Mouse (Mus musculus) heart, postnatal 0 days (tissue): ENCODE measurements around the gene Gstm5. TPM values are rescaled to one million over a fixed set of nuclear protein-coding genes. Genes with fewer than 3 reads are reported as not detected.
A peak's percentile ranks its signal among the peaks of the same experiment; 100 is the strongest.
"Not testable (repeated sequence)": the region's sequence is repeated elsewhere in the genome, so short reads cannot be mapped to it uniquely, and the experiment has no call there.

Source experiments
- ATAC-seq: fragments of 200-750 bp; cut with Nextera tagmentation; 2 replicates; pipeline ENCODE4 v1.8.0; 2017; ENCODE audit warnings: low read depth, moderate number of reproducible peaks, moderate library complexity; ENCODE audit not compliant: insufficient read depth
- DNase-seq: peaks from one replicate; pipeline ENCODE4 v3.0.0-alpha.2; 2016; ENCODE audit warnings: low spot score
- H3K27ac ChIP-seq: fragments of 300-500 bp; sonication (generic); 2 replicates; pipeline ENCODE4 v1.5.1; 2014; ENCODE audit warnings: low read depth, mild to moderate bottlenecking
- H3K27me3 ChIP-seq: fragments of 300-500 bp; sonication (generic); 2 replicates; pipeline ENCODE4 v1.6.1; 2014; ENCODE audit warnings: low read length, mixed read lengths; ENCODE audit not compliant: control insufficient read depth, insufficient read depth
- H3K36me3 ChIP-seq: fragments of 300-500 bp; sonication (generic); replicated peaks from 2 replicates; pipeline ENCODE4 v1.6.1; 2014; ENCODE audit warnings: low read length, mixed read lengths; ENCODE audit not compliant: control insufficient read depth, insufficient read depth
- H3K4me1 ChIP-seq: fragments of 300-500 bp; sonication (generic); 2 replicates; pipeline ENCODE4 v1.6.1; 2014; ENCODE audit warnings: antibody characterized with exemption; ENCODE audit not compliant: control insufficient read depth, insufficient read depth
- H3K4me2 ChIP-seq: fragments of 300-500 bp; sonication (generic); 2 replicates; pipeline ENCODE4 v1.6.1; 2014; ENCODE audit warnings: low read depth, mild to moderate bottlenecking, low read length, moderate library complexity
- H3K4me3 ChIP-seq: fragments of 300-500 bp; sonication (generic); 2 replicates; pipeline ENCODE4 v1.5.1; 2014; ENCODE audit warnings: low read depth, low read length
- H3K9ac ChIP-seq: fragments of 300-500 bp; sonication (generic); replicated peaks from 2 replicates; pipeline ENCODE4 v1.6.1; 2014; ENCODE audit warnings: low read depth, low read length, mixed read lengths
- H3K9me3 ChIP-seq: fragments of 300-500 bp; sonication (generic); replicated peaks from 2 replicates; pipeline ENCODE4 v1.6.1; 2016; ENCODE audit warnings: low read length; ENCODE audit not compliant: control insufficient read depth
- CTCF ChIP-seq: IDR thresholded peaks from 2 replicates; pipeline ENCODE4 v1.5.1; 2016; ENCODE audit warnings: antibody characterized with exemption, control low read depth, low read depth
- EP300 ChIP-seq: IDR thresholded peaks from 2 replicates; pipeline ENCODE4 v1.6.1; 2016; ENCODE audit warnings: antibody characterized with exemption, low read depth
- WGBS: fragments of 180-500 bp; shearing (Covaris S2); extraction: QIAGEN DNeasy Blood & Tissue Kit; methylation state at CpG from one replicate; pipeline ENCODE4 v1.1.7; 2014; 5-methylcytosine and 5-hydroxymethylcytosine counted together
- polyA plus RNA-seq: library from polyadenylated mRNA; unstranded; fragments of >200 nt; fragmentation: Nextera tagmentation; extraction: Ambion mirVana; gene quantifications from 2 replicates; pipeline ENCODE4 v1.2.1, GENCODE M21; 2015
- total RNA-seq: library from RNA; depleted of rRNA; stranded (reverse); fragments of >200 nt; gene quantifications from 2 replicates; pipeline ENCODE4 v1.2.3, GENCODE M21; 2014; ENCODE audit warnings: low replicate concordance

Gstm5 gene
- total and polyA plus RNA-seq, 2 experiments from 2014 or later = 98.4 to 138 TPM

DNA sequence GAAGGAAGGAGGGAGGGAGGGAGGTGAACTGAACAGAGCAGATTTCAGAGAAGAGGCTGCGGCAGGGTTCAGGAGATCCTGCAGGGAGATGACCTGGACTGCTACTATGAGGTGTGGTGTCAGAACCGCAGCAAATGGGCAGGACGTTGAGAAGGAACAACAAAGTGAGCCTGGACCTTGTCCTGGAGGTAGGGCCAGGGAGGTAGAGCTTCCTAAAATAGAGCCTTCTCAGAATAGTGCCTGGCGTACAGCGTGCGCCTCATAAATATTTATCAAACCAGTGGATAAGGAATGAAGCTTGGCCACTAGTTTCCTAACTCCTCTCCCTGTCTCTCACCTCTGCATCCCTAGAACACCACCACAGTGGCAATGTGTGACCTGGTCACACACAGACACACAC, 38.0 kb upstream of the Gstm5 start:
- Histone ChIP-seq H3K4me2 (no peak overlapping the region), H3K4me3 (no peak overlapping the region), H3K9ac (no peak overlapping the region), H3K36me3 (no peaks in the 10 kb centered on the region), H3K27ac (no peak overlapping the region), H3K4me1 (peaks cover 6% of the 10 kb centered on the region), H3K27me3 (0 out of 2 replicates have a peak, but pooled peaks cover 3% of the 10 kb centered on the region), H3K9me3 (no peaks in the 10 kb centered on the region)
- ATAC-seq (no peak), DNase-seq (no peak)
- WGBS = 27% methylated on average over 6 of the region's 6 CpGs
- no peak for TF ChIP-seq CTCF
- TF ChIP-seq EP300 = no peak

DNA sequence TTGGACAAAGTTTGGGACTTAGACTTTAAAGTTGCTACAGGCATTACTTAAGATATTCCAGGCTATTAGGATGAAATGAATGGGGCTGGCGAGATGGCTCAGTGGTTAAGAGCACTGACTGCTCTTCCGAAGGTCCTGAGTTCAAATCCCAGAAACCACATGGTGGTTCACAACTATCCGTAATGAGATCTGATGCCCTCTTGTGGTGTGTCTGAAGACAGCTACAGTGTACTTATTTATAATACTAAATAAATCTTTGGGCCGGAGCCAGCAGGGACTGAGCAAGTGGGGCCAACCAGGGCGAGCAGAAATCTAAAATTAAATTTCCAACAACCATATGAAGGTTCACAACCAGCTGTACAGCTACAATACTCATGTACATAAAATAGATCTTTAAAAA, 34.1 kb upstream of the Gstm5 start:
- not testable (repeated sequence) for H3K27ac ChIP-seq, H3K4me3 ChIP-seq, H3K9me3 ChIP-seq, H3K4me2 ChIP-seq, H3K4me1 ChIP-seq, ATAC-seq, H3K27me3 ChIP-seq, H3K9ac ChIP-seq, H3K36me3 ChIP-seq, DNase-seq
- peak; percentile 25; the same call in 1 of the 2 replicates for TF ChIP-seq CTCF
- 71% methylated on average over 5 of the region's 5 CpGs for WGBS

DNA sequence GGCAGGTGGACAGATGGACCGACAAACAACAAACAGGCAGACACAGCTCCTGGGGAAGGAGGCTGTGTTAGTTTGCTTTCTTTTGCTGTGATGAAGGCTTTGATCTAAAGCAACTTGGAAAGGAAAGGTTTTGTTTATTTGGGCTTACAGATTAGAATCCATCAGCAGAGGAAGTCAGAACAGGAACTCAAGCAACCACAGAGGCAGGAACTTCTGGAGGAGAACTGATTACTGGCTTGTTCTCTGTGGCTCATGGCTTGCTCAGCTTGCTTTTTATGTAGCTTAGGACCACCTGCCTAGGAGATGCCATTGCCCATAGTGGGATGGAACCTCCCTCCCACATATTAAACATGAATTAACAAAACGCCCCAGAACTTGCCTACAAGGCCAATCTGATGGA, 33.1 kb upstream of the Gstm5 start:
- Histone ChIP-seq H3K4me1 (peaks cover 6% of the 10 kb centered on the region), H3K4me2 (no peak overlapping the region), H3K27ac (no peak overlapping the region), H3K27me3 (no peaks in the 10 kb centered on the region), H3K9me3 (no peaks in the 10 kb centered on the region), H3K9ac (no peak overlapping the region), H3K36me3 (no peaks in the 10 kb centered on the region), H3K4me3 (no peak overlapping the region)
- no peak for TF ChIP-seq EP300
- TF ChIP-seq CTCF = no peak
- ATAC-seq (no peak), DNase-seq (no peak)
- 65% methylated on average over 2 of the region's 2 CpGs for WGBS

DNA sequence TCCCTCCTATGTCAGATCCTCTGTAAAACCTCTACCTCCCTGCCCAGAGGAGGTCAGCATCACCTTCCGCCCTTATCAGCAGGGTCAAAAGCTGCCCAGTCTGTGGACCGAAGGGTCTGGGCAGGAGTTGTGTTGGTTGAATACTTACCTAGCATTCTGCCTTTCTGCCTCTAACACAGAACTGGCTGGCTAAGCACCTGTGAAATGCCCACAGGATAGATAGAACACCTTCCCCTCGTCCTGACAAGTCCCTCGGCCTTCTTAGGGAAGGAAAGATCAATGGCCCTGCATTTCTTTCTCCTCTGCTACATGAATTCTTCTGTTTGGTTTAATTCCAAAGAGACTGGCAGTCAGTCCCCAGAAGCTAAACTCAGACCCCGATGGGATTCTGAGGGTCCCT, 32.1 kb upstream of the Gstm5 start:
- no peak for TF ChIP-seq EP300
- TF ChIP-seq CTCF = no peak
- Histone ChIP-seq H3K4me1 (no peaks in the 10 kb centered on the region), H3K4me3 (no peak overlapping the region), H3K4me2 (no peak overlapping the region), H3K27me3 (no peaks in the 10 kb centered on the region), H3K9ac (no peak overlapping the region), H3K27ac (no peak overlapping the region), H3K36me3 (no peaks in the 10 kb centered on the region), H3K9me3 (no peaks in the 10 kb centered on the region)
- 71% methylated on average over 5 of the region's 5 CpGs for WGBS
- ATAC-seq (no peak), DNase-seq (no peak)

DNA sequence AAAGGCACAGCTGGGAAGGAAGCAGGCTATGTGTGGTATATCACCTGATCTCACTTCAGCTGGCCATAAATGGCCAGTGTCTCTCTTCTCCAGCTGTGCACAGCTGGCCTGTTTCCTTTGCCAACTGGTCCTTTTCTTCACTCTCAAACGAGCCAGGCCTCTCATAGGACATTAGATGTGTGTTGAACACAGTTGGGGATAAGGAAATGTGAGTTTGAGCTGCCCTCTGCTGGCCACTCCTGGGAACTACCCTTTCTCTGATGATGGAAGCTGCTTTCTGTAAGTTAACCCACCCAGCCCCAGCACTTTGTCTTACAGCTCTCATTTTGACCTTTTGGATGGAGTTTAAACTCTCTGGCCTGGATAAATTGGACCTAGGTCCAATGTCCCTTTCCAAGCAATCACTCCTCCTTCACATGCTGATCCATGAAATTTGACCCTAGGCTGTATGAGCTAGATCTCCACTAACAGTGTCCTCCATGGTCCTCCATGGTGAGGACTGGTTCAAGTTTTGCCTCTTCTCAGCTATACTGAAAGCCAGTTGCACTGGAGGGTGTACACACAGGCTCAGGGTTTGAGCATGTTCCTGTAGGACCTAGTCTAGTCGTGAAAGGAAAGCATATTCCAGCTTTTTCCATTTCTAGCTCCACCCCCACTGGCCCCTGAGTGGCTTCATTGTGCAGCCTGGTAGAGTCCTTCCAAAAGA, 31.6 kb upstream of the Gstm5 start:
- H3K9me3 ChIP-seq = no peaks in the 10 kb centered on the region
- no peak overlapping the region for H3K27ac ChIP-seq
- DNase-seq = peak; percentile 92
- WGBS = 12% methylated on average over 2 of the region's 2 CpGs
- H3K36me3 ChIP-seq = no peaks in the 10 kb centered on the region
- peak; percentile 95 for TF ChIP-seq CTCF
- TF ChIP-seq EP300 = no peak
- no peak overlapping the region for H3K4me2 ChIP-seq
- ATAC-seq = peak; percentile 71
- H3K9ac ChIP-seq = no peak overlapping the region
- H3K4me3 ChIP-seq = no peak overlapping the region
- H3K4me1 ChIP-seq = no peaks in the 10 kb centered on the region
- H3K27me3 ChIP-seq = no peaks in the 10 kb centered on the region
